ENCODE assay signal across 23 mouse cellular contexts in genomic region chr15:8684263-8684662, GRCm38 (mm10). TPM values are rescaled to one million over a fixed set of nuclear protein-coding genes. Genes with fewer than 3 reads are reported as not detected.
DNase-seq lines count a peak whose midpoint lies in the region; ATAC-seq lines count a peak whose summit lies in the region.
"Had no signal": no experiment of that assay in that cellular context is flagged by ENCODE, and none has a peak within 500 bp of the region (broad histone marks: within the 10 kb centered on the region; RNA-seq: fewer than 3 reads in every experiment).

No protein-coding gene starts in this region.

- ATAC-seq in cerebellum, adult (ENCODE audit: insufficient number of reproducible peaks, low FRiP score, low TSS enrichment), result 0 out of 2 replicates have a peak, but pooled peaks have one; percentile 10
- no peak for ATAC-seq in heart, embryonic 12.5 days (ENCODE audit: insufficient number of reproducible peaks, low FRiP score)
- no peak for ATAC-seq in megakaryocyte-erythroid progenitor cell, adult 5-6 weeks (replicated peaks; ENCODE audit: low FRiP score, low TSS enrichment, poor library complexity, severe bottlenecking)
- ATAC-seq: inflammation-experienced regulatory T-cells, adult 6 months; liver, embryonic 12.5 days had no signal

- H3K9me3 ChIP-seq in heart, embryonic 12.5 days (replicated peaks), result no peaks in the 10 kb centered on the region
- H3K9me3 ChIP-seq: hindbrain, embryonic 10.5 days; liver, embryonic 12.5 days; megakaryocyte, embryonic 14.5 days had no signal

- no peak for DNase-seq in cerebellum, postnatal 36 days
- DNase-seq in heart, adult 11 months, result peak; percentile 51
- DNase-seq in 3T3-L1 (ENCODE audit: low read depth, low spot score), result peak; percentile 49
- DNase-seq in right cerebral cortex, postnatal 10 days (ENCODE audit: low spot score in 2 of 2), result no peak
- DNase-seq: adrenal gland, adult 2 months; cerebellum, adult 9-10 months; heart, postnatal 10 days; kidney, adult 2 months; lung, adult 18-20 months; midbrain, embryonic 14.5 days; right cerebral cortex, postnatal 4 days; thymus, postnatal 14 days had no signal

- peaks cover 25% of the 10 kb centered on the region for H3K4me1 ChIP-seq in heart, embryonic 12.5 days (replicated peaks)
- peaks cover 15% of the 10 kb centered on the region for H3K4me1 ChIP-seq in brown adipose tissue, adult 24 weeks (ENCODE audit: control insufficient read depth, insufficient read depth, insufficient read length, low read length)
- H3K4me1 ChIP-seq: liver, embryonic 12.5 days; megakaryocyte, embryonic 14.5 days had no signal

- no peak overlapping the region for H3K4me2 ChIP-seq in heart, embryonic 12.5 days
- H3K4me2 ChIP-seq: heart, embryonic 11.5 days; liver, embryonic 12.5 days had no signal

- no peak overlapping the region for H3K9ac ChIP-seq in heart, embryonic 12.5 days
- H3K9ac ChIP-seq: liver, embryonic 12.5 days had no signal

- no peaks in the 10 kb centered on the region for H3K36me3 ChIP-seq in heart, embryonic 12.5 days
- H3K36me3 ChIP-seq: hindbrain, embryonic 10.5 days; liver, embryonic 12.5 days had no signal

- WGBS in heart, embryonic 12.5 days, result 93% methylated on average over 3 of the region's 3 CpGs

- H3K27me3 ChIP-seq in heart, embryonic 12.5 days (replicated peaks), result no peaks in the 10 kb centered on the region
- H3K27me3 ChIP-seq: liver, embryonic 12.5 days; megakaryocyte, embryonic 14.5 days had no signal

- no peak overlapping the region for H3K4me3 ChIP-seq in heart, embryonic 12.5 days
- no peak overlapping the region for H3K4me3 ChIP-seq in brown adipose tissue, adult 24 weeks (ENCODE audit: insufficient read depth, low read depth, low read length)
- H3K4me3 ChIP-seq: hindbrain, embryonic 10.5 days; liver, embryonic 12.5 days; megakaryocyte, embryonic 14.5 days; myocyte had no signal

- H3K27ac ChIP-seq in heart, embryonic 12.5 days (ENCODE audit: poor library complexity, severe bottlenecking), result no peak overlapping the region
- 0 out of 2 replicates have a peak overlapping the region, but pooled peaks have one; percentile 52 for H3K27ac ChIP-seq in brown adipose tissue, adult 24 weeks (replicated peaks; ENCODE audit: low read depth, low read length)
- H3K27ac ChIP-seq: hindbrain, embryonic 10.5 days; kidney, postnatal 0 days; liver, embryonic 12.5 days had no signal

RNA-seq across cellular contexts. Expression of gene Slc1a3, which starts 26.3 kb away (rescaled TPM):
- 19.7 and 19.9 TPM in 2 replicates for polyA plus RNA-seq in heart, embryonic 12.5 days (2016; fragmentation: Nextera tagmentation; extraction: Ambion mirVana)
- 32.5 and 36.7 TPM in 2 replicates for polyA plus RNA-seq in brown adipose tissue, adult 24 weeks (2012; ENCODE audit: insufficient read depth, insufficient read length, missing spikeins)
- 0.22 TPM in 1 of 2 replicates, not detected in the other for total RNA-seq in megakaryocyte-erythroid progenitor cell, adult 5-6 weeks (2014; fragmentation: Nextera tagmentation)
- 3.1 TPM in 1 of 2 replicates, not detected in the other for total RNA-seq in megakaryocyte-erythroid progenitor cell, adult 5-6 weeks (2017)

Comparison
In these comparisons a context has a peak if more than half of its experiments do, and no peak if none do; other contexts are left out.
1. DNase-seq: peak in heart, adult 11 months (single experiment) and 3T3-L1 (single experiment); none in cerebellum, postnatal 36 days (0 of 2) and right cerebral cortex, postnatal 10 days (0 of 2).